Mouse (Mus musculus): ENCODE measurements around the gene Tmem110.

Gene Tmem110

GRCm38 (mm10) chr14:30903036-30903435 is 77.6 kb downstream of the Tmem110 start:
- no peak for DNase-seq (ENCODE audit: low read depth)

GRCm38 (mm10) chr14:30904307-30904706 is 78.9 kb downstream of the Tmem110 start:
- no peak for DNase-seq (ENCODE audit: low read depth)

- DNase-seq (ENCODE audit: low read depth), result no peak
These were observed 80.6 kb downstream of the Tmem110 start for GRCm38 (mm10) chr14:30906001-30906400.

- DNase-seq (ENCODE audit: low read depth), result peak; percentile 72
These were observed 82.5 kb downstream of the Tmem110 start for GRCm38 (mm10) chr14:30907814-30908265.

- no peak for DNase-seq (ENCODE audit: low read depth)
These were observed 85.8 kb downstream of the Tmem110 start for GRCm38 (mm10) chr14:30911141-30911540.

- DNase-seq (ENCODE audit: low read depth), result no peak
These were observed 87.3 kb downstream of the Tmem110 start for GRCm38 (mm10) chr14:30912641-30913040.

GRCm38 (mm10) chr14:30913404-30913803 is 88.0 kb downstream of the Tmem110 start:
- DNase-seq (ENCODE audit: low read depth), result no peak

- no peak for DNase-seq (ENCODE audit: low read depth)
These were observed 91.1 kb downstream of the Tmem110 start for GRCm38 (mm10) chr14:30916516-30916915.

GRCm38 (mm10) chr14:30922053-30922670 is 96.8 kb downstream of the Tmem110 start:
- DNase-seq (ENCODE audit: low read depth), result no peak

GRCm38 (mm10) chr14:30923375-30924105 is 98.2 kb downstream of the Tmem110 start, which contains the start of gene Itih3:
Gene Itih3, minus strand, starts transcription at chr14:30923760.
- DNase-seq (ENCODE audit: low read depth), result no peak

GRCm38 (mm10) chr14:30925492-30925891 is 100.1 kb downstream of the Tmem110 start:
- no peak for DNase-seq (ENCODE audit: low read depth)
